Mouse (Mus musculus) mature B cell (primary cell): Measurements from ENCODE around the gene 6330409D20Rik.

Experiments used
- in situ Hi-C: fragments of 300-500 bp; cut with MboI; formaldehyde crosslinking; loops from 2 replicates; pipeline ENCODE4 v1.14.3; 2019

Gene 6330409D20Rik

GRCm38 (mm10) chr2:32757056-32757845, 16.4 kb upstream of the 6330409D20Rik start, which contains the start of gene Tor2a:
Tor2a (plus strand) TSS chr2:32757234.
- in situ Hi-C loops, result loop anchor here (5.0 kb wide), 1 partner anchor 45 kb away; the partner anchor contains the start of gene Cdk9

GRCm38 (mm10) chr2:32756674-32757055, 15.8 kb upstream of the 6330409D20Rik start:
- in situ Hi-C loops, result loop anchor here (5.0 kb wide), 1 partner anchor 44 kb away; the partner anchor contains the start of gene Cdk9

GRCm38 (mm10) chr2:32752181-32752580, 11.4 kb upstream of the 6330409D20Rik start:
- in situ Hi-C loops, result no loop called here

- in situ Hi-C loops, result no loop called here
These were observed 10.8 kb upstream of the 6330409D20Rik start for GRCm38 (mm10) chr2:32751665-32752033.

GRCm38 (mm10) chr2:32750887-32751664, 10.3 kb upstream of the 6330409D20Rik start:
- in situ Hi-C loops, result no loop called here

- in situ Hi-C loops, result no loop called here
These were observed 9.4 kb upstream of the 6330409D20Rik start for GRCm38 (mm10) chr2:32750199-32750598.

- in situ Hi-C loops, result no loop called here
These were observed 8.3 kb upstream of the 6330409D20Rik start for GRCm38 (mm10) chr2:32749082-32749481.

GRCm38 (mm10) chr2:32744272-32744982, 3.6 kb upstream of the 6330409D20Rik start:
- in situ Hi-C loops, result no loop called here

- in situ Hi-C loops, result no loop called here
These were observed 1.3 kb upstream of the 6330409D20Rik start for GRCm38 (mm10) chr2:32742173-32742531.

- in situ Hi-C loops, result no loop called here
These were observed 707 bp upstream of the 6330409D20Rik start for GRCm38 (mm10) chr2:32741273-32742172.

GRCm38 (mm10) chr2:32739311-32739710, 1.5 kb downstream of the 6330409D20Rik start:
- in situ Hi-C loops, result no loop called here

- in situ Hi-C loops, result no loop called here
These were observed 3.8 kb downstream of the 6330409D20Rik start for GRCm38 (mm10) chr2:32737008-32737407.

GRCm38 (mm10) chr2:32736306-32736829, 4.4 kb downstream of the 6330409D20Rik start:
- in situ Hi-C loops, result no loop called here

GRCm38 (mm10) chr2:32734933-32735332, 5.9 kb downstream of the 6330409D20Rik start:
- in situ Hi-C loops, result no loop called here

- in situ Hi-C loops, result no loop called here
These were observed 6.3 kb downstream of the 6330409D20Rik start for GRCm38 (mm10) chr2:32734480-32734879.

- in situ Hi-C loops, result no loop called here
These were observed 8.1 kb downstream of the 6330409D20Rik start for GRCm38 (mm10) chr2:32732695-32733094.

GRCm38 (mm10) chr2:32731911-32732310, 8.9 kb downstream of the 6330409D20Rik start:
- in situ Hi-C loops, result no loop called here

GRCm38 (mm10) chr2:32730854-32731253, 10.0 kb downstream of the 6330409D20Rik start:
- in situ Hi-C loops, result no loop called here

GRCm38 (mm10) chr2:32729547-32729946, 11.3 kb downstream of the 6330409D20Rik start:
- in situ Hi-C loops, result no loop called here

- in situ Hi-C loops, result no loop called here
These were observed 12.4 kb downstream of the 6330409D20Rik start for GRCm38 (mm10) chr2:32728463-32728862.

GRCm38 (mm10) chr2:32727435-32727834, 13.4 kb downstream of the 6330409D20Rik start:
- in situ Hi-C loops, result no loop called here
